Mouse (Mus musculus): ENCODE results near the gene Rxfp1.

Gene Rxfp1

DNA sequence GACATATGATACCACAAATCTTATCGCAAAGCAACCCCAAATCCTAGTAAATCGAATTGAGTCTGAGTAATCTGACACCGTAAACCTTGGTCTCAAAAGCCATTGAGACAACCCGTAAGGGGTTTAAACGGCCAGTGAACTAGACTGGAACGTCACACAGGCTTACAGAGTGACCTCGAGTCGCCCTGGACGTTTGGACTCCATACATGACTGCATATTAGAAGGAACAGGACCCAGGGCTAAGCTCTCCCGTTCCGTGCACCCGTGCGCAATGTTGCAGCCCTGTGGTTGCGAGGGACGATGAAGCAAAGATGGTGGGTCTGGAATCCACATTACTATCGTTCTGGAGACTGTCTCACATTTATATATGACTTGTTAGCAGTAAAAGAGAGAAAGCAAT is 65.5 kb downstream of the Rxfp1 start:
- no peak for DNase-seq (ENCODE audit: low spot score in 2 of 2)

DNA sequence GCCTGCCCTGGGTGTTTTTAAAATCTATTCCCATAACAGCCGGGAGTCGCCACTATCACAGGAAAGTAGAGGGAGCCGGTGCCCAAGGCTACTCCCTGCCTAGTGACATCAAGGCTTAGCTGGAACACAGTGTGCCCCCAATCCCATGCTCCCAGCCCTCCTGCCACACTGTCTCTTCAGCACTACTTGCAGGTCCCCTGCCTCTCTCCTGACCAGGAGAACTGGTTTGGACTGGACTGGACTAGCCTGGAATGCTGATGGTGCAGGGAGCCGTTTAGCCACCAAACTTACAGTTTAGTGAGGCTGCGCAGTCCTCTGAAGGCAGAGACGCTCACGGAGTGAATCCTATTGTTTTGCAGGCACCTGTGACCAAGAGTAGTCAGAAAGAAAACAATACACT is 67.1 kb downstream of the Rxfp1 start:
- DNase-seq (ENCODE audit: low spot score in 2 of 2): no peak

DNA sequence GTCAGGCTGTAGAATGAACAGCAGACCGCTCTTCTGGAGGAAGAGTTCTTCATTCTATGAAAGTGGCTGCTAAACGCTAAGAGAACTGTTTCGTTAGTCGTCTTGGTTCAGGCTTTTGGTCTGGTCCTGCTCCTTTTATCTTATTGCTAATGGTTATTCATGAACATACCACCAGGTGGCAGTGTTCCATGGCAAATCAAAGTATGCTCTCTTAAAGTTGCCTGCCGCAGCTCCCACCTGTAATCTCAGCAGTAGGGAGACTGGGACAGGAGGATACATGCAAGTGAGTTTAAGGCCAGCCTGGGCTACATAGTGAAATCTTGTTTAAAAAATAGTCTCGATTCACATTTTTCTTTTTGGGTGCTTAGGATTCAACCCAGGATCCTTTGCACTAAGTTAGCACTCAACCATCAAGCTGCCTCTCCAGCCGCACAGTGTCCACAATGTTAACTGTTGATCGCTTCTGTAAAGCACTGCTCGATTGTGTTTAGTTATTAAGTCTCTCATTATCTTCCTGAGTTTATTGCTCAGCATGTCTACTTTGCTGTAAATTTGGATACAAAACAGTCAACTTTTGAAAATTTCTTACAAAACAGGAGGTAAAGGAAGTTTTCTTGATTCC is 72.8 kb downstream of the Rxfp1 start:
- DNase-seq (ENCODE audit: low spot score in 2 of 2): peak in 1 of 2 experiments; percentile 66

DNA sequence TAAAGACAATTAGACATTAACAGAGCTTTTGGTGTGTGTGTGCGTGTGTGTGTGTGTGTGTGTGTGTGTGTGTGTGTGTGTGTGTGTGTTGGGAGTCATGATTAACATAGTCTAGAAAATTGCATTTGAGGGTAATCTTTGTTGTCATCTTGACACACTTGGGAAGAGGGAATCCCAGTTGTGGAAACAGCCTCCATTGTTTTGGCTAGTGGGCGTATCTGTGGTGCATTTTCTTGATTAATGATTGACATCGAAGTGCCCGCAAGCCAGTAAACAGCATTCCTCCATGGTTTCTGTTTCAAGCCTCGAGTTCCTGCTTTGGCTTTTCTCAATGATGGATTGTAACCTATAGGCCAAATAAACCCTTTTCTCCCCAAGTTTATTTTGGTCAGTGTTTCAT is 81.0 kb downstream of the Rxfp1 start:
- no peak for DNase-seq (ENCODE audit: low spot score in 2 of 2)

GRCm38 (mm10) chr3:79652129-79652528 is 85.6 kb downstream of the Rxfp1 start:
- no peak for DNase-seq (ENCODE audit: low spot score in 2 of 2)

DNA sequence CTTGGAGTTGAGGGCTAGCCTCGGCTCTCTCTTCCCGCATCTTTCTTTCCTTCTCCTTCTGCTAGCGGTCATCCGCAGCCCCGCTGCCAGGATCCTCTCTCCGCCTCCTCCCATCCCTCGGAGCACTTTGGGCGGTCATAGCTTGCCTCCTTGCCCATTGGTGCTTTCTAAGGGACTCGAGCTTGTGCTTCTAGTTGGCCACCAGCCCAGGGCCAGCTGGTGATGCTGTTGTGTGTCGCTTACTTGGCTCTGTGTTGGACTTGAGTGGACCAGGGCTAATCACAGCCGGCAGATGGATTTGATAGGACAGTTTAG is 108.3 kb downstream of the Rxfp1 start, which contains the start of gene Etfdh:
Gene Etfdh, minus strand, starts transcription at position 85 of the 315 bp plus-strand sequence.
- peak in 1 of 2 experiments; percentile 61 for DNase-seq (ENCODE audit: low spot score in 2 of 2)

GRCm38 (mm10) chr3:79628561-79629415 is 108.9 kb downstream of the Rxfp1 start, which contains the start of gene 4930579G24Rik:
Gene 4930579G24Rik (plus strand): TSS chr3:79629079.
- DNase-seq (ENCODE audit: low spot score in 2 of 2): peak; percentile 93 to 94

GRCm38 (mm10) chr3:79628182-79628560 is 109.5 kb downstream of the Rxfp1 start:
- DNase-seq (ENCODE audit: low spot score in 2 of 2): no peak

DNA sequence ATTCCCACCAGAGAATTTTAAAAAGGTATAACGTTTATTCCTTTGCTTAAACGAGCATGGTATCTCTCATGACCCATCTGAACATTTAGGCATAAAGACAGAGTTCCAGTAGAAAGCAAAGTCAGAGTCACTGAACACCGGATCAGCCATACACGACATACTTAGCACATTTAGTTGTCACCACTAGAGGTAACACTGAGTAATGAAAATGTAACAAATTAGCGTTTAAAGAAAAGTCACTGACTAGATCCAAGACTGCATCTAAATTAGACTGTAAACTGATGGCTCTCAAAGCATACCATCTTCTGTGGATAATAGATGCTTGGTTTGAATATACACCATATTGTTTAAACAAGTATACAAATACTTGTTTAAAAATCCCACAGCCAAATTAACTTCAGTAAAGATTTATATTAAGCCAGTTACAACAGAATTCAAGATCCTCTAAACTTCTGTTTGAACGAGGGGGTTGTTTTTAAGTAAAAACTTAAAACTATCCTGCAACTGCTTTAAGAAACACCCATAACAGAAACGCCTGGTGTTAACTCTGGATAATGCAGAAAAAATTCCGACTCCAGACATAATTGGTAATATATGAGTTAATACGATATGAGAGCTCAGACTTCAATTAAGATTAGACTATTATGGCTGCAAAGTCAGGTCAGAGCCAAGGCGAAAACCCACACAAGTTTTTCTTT is 110.0 kb downstream of the Rxfp1 start:
- no peak for DNase-seq (ENCODE audit: low spot score in 2 of 2)

GRCm38 (mm10) chr3:79609886-79610285 is 127.8 kb downstream of the Rxfp1 start:
- DNase-seq (ENCODE audit: low spot score in 2 of 2): no peak

GRCm38 (mm10) chr3:79595468-79595867 is 142.2 kb downstream of the Rxfp1 start:
- DNase-seq (ENCODE audit: low spot score in 2 of 2): no peak

DNA sequence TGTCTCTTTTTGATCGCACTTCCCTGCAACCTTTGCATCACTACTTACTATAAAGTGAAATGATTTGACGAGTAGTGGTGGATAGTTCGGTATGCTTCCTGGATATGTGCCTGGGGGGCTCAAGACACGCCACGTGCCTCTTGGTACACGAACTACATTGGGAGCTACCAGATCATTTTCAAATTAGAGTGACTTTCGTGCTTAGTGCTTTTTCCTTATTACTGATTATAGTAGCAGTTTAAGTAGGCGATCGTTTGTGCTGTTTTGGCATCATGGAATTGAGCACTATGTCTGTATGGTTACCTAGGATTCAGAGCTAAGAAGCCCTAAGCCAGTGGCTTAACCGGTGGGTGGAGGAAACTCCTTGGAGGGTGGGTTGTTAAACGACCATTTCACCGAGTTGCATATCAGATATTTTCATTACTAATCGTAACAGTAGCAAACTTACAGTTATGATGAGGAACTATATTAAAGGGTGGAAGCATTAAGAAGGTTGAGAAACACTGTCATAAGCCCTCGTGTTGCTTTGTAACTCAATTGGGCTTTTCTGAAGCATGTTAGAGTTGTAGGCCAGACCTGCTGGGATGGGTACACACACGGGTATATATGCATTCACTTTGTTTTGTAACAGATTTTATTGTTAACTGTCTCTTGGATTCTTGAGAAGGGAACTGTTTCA is 145.7 kb downstream of the Rxfp1 start:
- no peak for DNase-seq (ENCODE audit: low spot score in 2 of 2)
